In the genomic region with DNA sequence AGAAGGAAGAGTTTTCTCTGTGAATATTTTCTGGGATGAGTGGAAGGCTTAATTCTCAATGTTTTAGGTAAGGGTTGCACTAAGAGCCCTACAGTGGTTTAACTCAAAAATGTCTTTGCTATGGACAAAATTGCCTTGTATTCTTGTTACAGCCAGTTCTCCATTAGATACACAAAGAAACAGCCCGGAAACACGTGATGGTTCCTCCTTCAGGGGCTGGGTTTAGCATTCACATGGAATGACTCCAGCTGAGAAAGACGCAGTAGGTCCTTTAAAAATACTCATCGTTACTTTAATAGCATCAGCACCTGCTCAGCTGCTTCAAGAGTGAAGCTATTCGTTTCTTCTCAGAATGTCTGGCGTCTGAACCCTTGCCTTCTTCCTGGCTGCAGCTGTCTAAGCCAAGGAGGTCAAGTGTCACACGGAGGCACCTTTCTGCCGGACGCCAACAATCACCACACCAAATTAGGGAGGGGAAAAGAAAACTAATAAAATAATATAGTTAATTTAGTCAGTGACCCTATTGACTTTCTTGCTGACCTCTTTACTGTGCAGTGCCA, we compare ENCODE assay signal across 8 mouse cellular contexts. TPM values are rescaled to one million over a fixed set of nuclear protein-coding genes. Genes with fewer than 3 reads are reported as not detected.
A peak's percentile ranks its signal among the peaks of the same experiment; 100 is the strongest.
DNase-seq lines count a peak whose midpoint lies in the region; ATAC-seq and TF ChIP-seq lines count a peak whose summit lies in the region.

No protein-coding gene starts in this region.

- peaks cover 17% of the 10 kb centered on the region for H3K27me3 ChIP-seq in heart, embryonic 13.5 days (replicated peaks)
- peaks cover 8% of the 10 kb centered on the region; the same call in 1 of the 2 replicates for H3K27me3 ChIP-seq in midbrain, embryonic 14.5 days (ENCODE audit: control insufficient read depth, insufficient read depth, low read length)
- peaks cover 5% of the 10 kb centered on the region; the same call in 1 of the 2 replicates for H3K27me3 ChIP-seq in midbrain, embryonic 16.5 days (ENCODE audit: control insufficient read depth, insufficient read depth, low read depth, low read length)
- no peaks in the 10 kb centered on the region; the same call in 1 of the 2 replicates for H3K27me3 ChIP-seq in hindbrain, postnatal 0 days (ENCODE audit: insufficient read depth, low read length)
- no peaks in the 10 kb centered on the region for H3K27me3 ChIP-seq in stomach, postnatal 0 days (ENCODE audit: control insufficient read depth, insufficient read depth, low read length)

- H3K4me1 ChIP-seq in heart, embryonic 13.5 days, result peaks cover 29% of the 10 kb centered on the region
- peaks cover 7% of the 10 kb centered on the region; the same call in 1 of the 2 replicates for H3K4me1 ChIP-seq in midbrain, embryonic 14.5 days (ENCODE audit: control insufficient read depth, insufficient read depth, low read length)
- H3K4me1 ChIP-seq in midbrain, embryonic 16.5 days (ENCODE audit: control insufficient read depth, insufficient read depth, low read length), result peaks cover 12% of the 10 kb centered on the region; the same call in 1 of the 2 replicates
- no peaks in the 10 kb centered on the region for H3K4me1 ChIP-seq in hindbrain, postnatal 0 days (ENCODE audit: insufficient read depth, low read length)
- no peaks in the 10 kb centered on the region for H3K4me1 ChIP-seq in stomach, postnatal 0 days (replicated peaks; ENCODE audit: control insufficient read depth, insufficient read depth)

- intact Hi-C loops in heart, postnatal 25 days (cut with DNase I), result no loop called here

- H3K4me2 ChIP-seq in heart, embryonic 13.5 days, result peak overlapping the region; percentile 90
- peak overlapping the region; percentile 83 for H3K4me2 ChIP-seq in midbrain, embryonic 14.5 days (ENCODE audit: low read length)
- H3K4me2 ChIP-seq in midbrain, embryonic 16.5 days (ENCODE audit: low read length), result no peak overlapping the region; the same call in 1 of the 2 replicates
- peak overlapping the region; percentile 73; the same call in 1 of the 2 replicates for H3K4me2 ChIP-seq in hindbrain, postnatal 0 days (ENCODE audit: low read depth, low read length)
- H3K4me2 ChIP-seq in stomach, postnatal 0 days (replicated peaks; ENCODE audit: low read depth), result peak overlapping the region; percentile 85; the same call in 1 of the 2 replicates

- H3K27ac ChIP-seq in heart, embryonic 13.5 days (replicated peaks), result no peak overlapping the region
- H3K27ac ChIP-seq in midbrain, embryonic 14.5 days (replicated peaks; ENCODE audit: low read depth, low read length), result no peak overlapping the region
- no peak overlapping the region for H3K27ac ChIP-seq in midbrain, embryonic 16.5 days (ENCODE audit: low read length)
- no peak overlapping the region for H3K27ac ChIP-seq in hindbrain, postnatal 0 days
- no peak overlapping the region for H3K27ac ChIP-seq in stomach, postnatal 0 days (replicated peaks)

- peaks cover under 1% of the 10 kb centered on the region; the same call in 1 of the 2 replicates for H3K36me3 ChIP-seq in heart, embryonic 13.5 days
- no peaks in the 10 kb centered on the region for H3K36me3 ChIP-seq in midbrain, embryonic 14.5 days (ENCODE audit: control insufficient read depth, insufficient read depth, low read length)
- H3K36me3 ChIP-seq in midbrain, embryonic 16.5 days (ENCODE audit: control insufficient read depth, insufficient read depth, low read length), result no peaks in the 10 kb centered on the region
- no peaks in the 10 kb centered on the region for H3K36me3 ChIP-seq in hindbrain, postnatal 0 days (ENCODE audit: insufficient read depth, low read length)
- no peaks in the 10 kb centered on the region for H3K36me3 ChIP-seq in stomach, postnatal 0 days (ENCODE audit: control insufficient read depth, insufficient read depth, low read length)

- no peak for ATAC-seq in heart, embryonic 13.5 days (ENCODE audit: extremely low read depth, insufficient number of reproducible peaks, low FRiP score, low TSS enrichment)
- ATAC-seq in midbrain, embryonic 14.5 days (ENCODE audit: low FRiP score, low TSS enrichment), result no peak
- no peak for ATAC-seq in midbrain, embryonic 16.5 days
- no peak for ATAC-seq in hindbrain, postnatal 0 days
- ATAC-seq in stomach, postnatal 0 days (ENCODE audit: low FRiP score, low TSS enrichment), result no peak

- DNase-seq in heart, postnatal 25 days (ENCODE audit: low spot score), result no peak
- no peak for DNase-seq in midbrain, embryonic 14.5 days
- no peak for DNase-seq in hindbrain, postnatal 0 days (ENCODE audit: low spot score)
- no peak for DNase-seq in stomach, postnatal 0 days (ENCODE audit: low spot score)
- no peak for DNase-seq in cerebellum, postnatal 4 days (ENCODE audit: low spot score in 2 of 2)
- no peak for DNase-seq in layer of hippocampus, postnatal 36 days

- TF ChIP-seq CTCF in hindbrain, postnatal 0 days (IDR thresholded peaks at IDR 0.05; ENCODE audit: low read depth), result no peak
- no peak for TF ChIP-seq CTCF in stomach, postnatal 0 days (IDR thresholded peaks at IDR 0.05; ENCODE audit: low read depth)

- no peak for TF ChIP-seq EP300 in stomach, postnatal 0 days (optimal IDR thresholded peaks at IDR 0.05)

- peak overlapping the region; percentile 76 for H3K4me3 ChIP-seq in heart, embryonic 13.5 days
- H3K4me3 ChIP-seq in midbrain, embryonic 14.5 days (replicated peaks; ENCODE audit: low read depth, low read length), result no peak overlapping the region
- no peak overlapping the region for H3K4me3 ChIP-seq in midbrain, embryonic 16.5 days (ENCODE audit: low read depth, low read length)
- H3K4me3 ChIP-seq in hindbrain, postnatal 0 days (ENCODE audit: low read length), result no peak overlapping the region
- no peak overlapping the region for H3K4me3 ChIP-seq in stomach, postnatal 0 days (ENCODE audit: low read depth, low read length)

- H3K9me3 ChIP-seq in heart, embryonic 13.5 days, result no peaks in the 10 kb centered on the region
- no peaks in the 10 kb centered on the region for H3K9me3 ChIP-seq in midbrain, embryonic 14.5 days (ENCODE audit: control insufficient read depth, low read length)
- no peaks in the 10 kb centered on the region for H3K9me3 ChIP-seq in midbrain, embryonic 16.5 days (replicated peaks; ENCODE audit: control insufficient read depth, low read length, poor library complexity, severe bottlenecking)
- no peaks in the 10 kb centered on the region for H3K9me3 ChIP-seq in hindbrain, postnatal 0 days (ENCODE audit: low read length)
- no peaks in the 10 kb centered on the region for H3K9me3 ChIP-seq in stomach, postnatal 0 days (ENCODE audit: control insufficient read depth, low read length)

- 46% methylated on average over 9 of the region's 9 CpGs for WGBS in heart, embryonic 13.5 days
- 41% methylated on average over 9 of the region's 9 CpGs for WGBS in midbrain, embryonic 14.5 days
- WGBS in midbrain, embryonic 16.5 days, result 39% methylated on average over 9 of the region's 9 CpGs
- WGBS in hindbrain, postnatal 0 days, result 39% methylated on average over 9 of the region's 9 CpGs
- 44% methylated on average over 9 of the region's 9 CpGs for WGBS in stomach, postnatal 0 days

- peak overlapping the region; percentile 87; the same call in 1 of the 2 replicates for H3K9ac ChIP-seq in heart, embryonic 13.5 days
- no peak overlapping the region for H3K9ac ChIP-seq in midbrain, embryonic 14.5 days (replicated peaks; ENCODE audit: low read length)
- no peak overlapping the region for H3K9ac ChIP-seq in midbrain, embryonic 16.5 days (ENCODE audit: low read depth, low read length)
- H3K9ac ChIP-seq in hindbrain, postnatal 0 days (replicated peaks; ENCODE audit: low read length), result no peak overlapping the region
- no peak overlapping the region for H3K9ac ChIP-seq in stomach, postnatal 0 days (ENCODE audit: low read length)

RNA-seq across cellular contexts. Expression of a gene that starts 0.7 kb away (rescaled TPM):
- polyA plus RNA-seq in heart, embryonic 13.5 days (2015; fragmentation: Nextera tagmentation; extraction: Ambion mirVana), result 9.1 and 10.8 TPM in 2 replicates
- 1 to 10 TPM; 1.3 to 1.4 TPM for total RNA-seq in heart, postnatal 25 days (2021)
- polyA plus RNA-seq in midbrain, embryonic 14.5 days (2014; fragmentation: Nextera tagmentation; extraction: Ambion mirVana), result 4.9 and 5.4 TPM in 2 replicates
- polyA plus RNA-seq in midbrain, embryonic 16.5 days (2015; fragmentation: Nextera tagmentation; extraction: Ambion mirVana), result 4.7 and 5.9 TPM in 2 replicates
- 13.6 and 13.7 TPM in 2 replicates for total RNA-seq in hindbrain, postnatal 0 days (2014; rRNA removed)
- 3.7 and 3.9 TPM in 2 replicates for polyA plus RNA-seq in hindbrain, postnatal 0 days (2015; fragmentation: Nextera tagmentation; extraction: Ambion mirVana)
- 4.4 and 4.8 TPM in 2 replicates for polyA plus RNA-seq in stomach, postnatal 0 days (2015; fragmentation: Nextera tagmentation; extraction: Ambion mirVana)
- total RNA-seq in layer of hippocampus, postnatal 36 days (2021), result 1 to 10 TPM; 3.3 to 3.5 TPM

RNA-seq across cellular contexts. Expression of a gene that starts 26.6 kb away (rescaled TPM):
- polyA plus RNA-seq in heart, embryonic 13.5 days (2015; fragmentation: Nextera tagmentation; extraction: Ambion mirVana), result 26.0 and 27.4 TPM in 2 replicates
- total RNA-seq in heart, postnatal 25 days (2021), result 10 to 100 TPM; 42.6 to 45.8 TPM
- 31.6 and 39.4 TPM in 2 replicates for polyA plus RNA-seq in midbrain, embryonic 14.5 days (2014; fragmentation: Nextera tagmentation; extraction: Ambion mirVana)
- polyA plus RNA-seq in midbrain, embryonic 16.5 days (2015; fragmentation: Nextera tagmentation; extraction: Ambion mirVana), result 31.8 and 33.6 TPM in 2 replicates
- total RNA-seq in hindbrain, postnatal 0 days (2014; rRNA removed), result 5.2 and 49.7 TPM in 2 replicates
- polyA plus RNA-seq in hindbrain, postnatal 0 days (2015; fragmentation: Nextera tagmentation; extraction: Ambion mirVana), result 36.3 and 38.1 TPM in 2 replicates
- 24.2 and 25.1 TPM in 2 replicates for polyA plus RNA-seq in stomach, postnatal 0 days (2015; fragmentation: Nextera tagmentation; extraction: Ambion mirVana)
- 10 to 100 TPM; 67.1 to 81.0 TPM for total RNA-seq in layer of hippocampus, postnatal 36 days (2021)
